Mouse (Mus musculus) olfactory bulb, adult 2 months (tissue): ENCODE data around the gene Noa1.

Experiments used
- CTCF ChIP-seq: fragments of 200-500 bp; IDR thresholded peaks from 2 replicates; pipeline ENCODE4 v1.5.1; 2012; ENCODE audit warnings: low read depth, mild to moderate bottlenecking, low read length, moderate library complexity; ENCODE audit not compliant: insufficient read depth
- POLR2A ChIP-seq: fragments of 200-500 bp; IDR thresholded peaks from 2 replicates; pipeline ENCODE4 v1.6.1; 2012; ENCODE audit warnings: mild to moderate bottlenecking, low read depth, low read length, moderate library complexity; ENCODE audit not compliant: insufficient read depth

DNA sequence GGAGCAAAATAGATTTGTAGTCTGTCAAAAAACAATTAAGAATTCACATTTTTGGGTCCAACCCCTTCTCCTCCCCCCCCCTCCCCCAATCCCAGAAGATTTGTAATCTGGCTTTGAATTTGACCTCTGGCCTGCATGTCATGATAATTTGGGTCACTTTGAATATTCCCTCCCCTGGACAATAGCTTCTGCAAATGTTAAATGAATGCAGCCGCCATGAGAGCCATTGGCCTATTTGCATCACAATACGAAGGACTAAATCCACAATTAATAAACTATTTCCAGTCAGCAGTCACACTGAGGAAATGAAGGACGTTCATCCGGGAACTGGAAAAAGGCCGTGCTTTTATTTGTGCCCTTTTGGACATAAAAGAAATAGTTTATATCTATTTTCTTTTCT, 47.8 kb downstream of the Noa1 start:
- TF ChIP-seq POLR2A, result no peak
- no peak for TF ChIP-seq CTCF
